Mouse (Mus musculus): ENCODE measurements at regions not wholly inside any gene's neighbourhood (a gene's known extent, or its start where the extent isn't known, plus 50 kb on each side); places are given as distances from the start of the nearest gene placed in this dataset.

DNA sequence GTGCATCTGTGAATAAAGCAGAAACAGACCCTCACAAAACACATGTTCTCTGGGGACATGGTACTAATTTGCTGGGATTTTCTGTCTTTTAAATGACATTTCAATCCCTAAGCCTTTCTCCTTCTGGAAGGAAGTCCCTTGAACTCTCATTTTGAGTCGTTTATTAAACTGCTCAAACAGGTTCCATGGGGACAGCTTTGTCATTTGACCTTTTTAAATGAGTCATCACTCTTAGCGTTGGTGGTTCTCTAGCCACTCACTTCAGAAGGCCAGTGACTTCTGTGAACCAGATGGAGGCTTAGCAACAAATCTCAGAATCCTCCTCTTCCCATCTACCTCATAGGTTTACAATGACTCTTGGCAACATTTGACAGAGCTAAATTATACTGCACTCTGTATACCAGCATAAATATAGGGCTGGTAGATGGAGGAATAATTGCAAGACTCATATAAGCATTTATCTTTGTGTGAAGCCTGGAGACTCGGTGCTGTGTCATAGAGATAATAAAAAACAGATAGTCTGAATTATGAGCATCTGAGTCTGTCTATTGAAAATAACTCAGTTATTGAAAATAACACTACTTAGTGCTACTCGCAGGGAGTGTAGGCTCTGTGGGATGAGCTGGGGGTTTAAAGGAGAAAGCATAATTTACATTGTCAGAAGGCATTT, 185.4 kb upstream of the Crbn start:
- TF ChIP-seq POLR2A (IDR thresholded peaks at IDR 0.05; ENCODE audit: low read depth, low read length): no peak
- TF ChIP-seq CTCF (conservative IDR thresholded peaks at IDR 0.05; ENCODE audit: insufficient read depth, insufficient read length, low read depth, low read length): no peak

Data from kidney, adult 2 months (tissue).